Mouse (Mus musculus) kidney, adult 18-20 months (tissue): ENCODE measurements around the gene Dnaja3.

Experiments
- DNase-seq: peaks from one replicate; pipeline ENCODE4 v3.0.0; 2021

Gene Dnaja3

GRCm38 (mm10) chr16:4639831-4640237 is at the start of gene Dnaja3, which contains the start of gene Vasn:
TSS of gene Dnaja3 (plus strand) at chr16:4639989.
TSS of gene Vasn (plus strand) at chr16:4639941.
- DNase-seq: peak; percentile 93

GRCm38 (mm10) chr16:4590236-4590635 is 49.6 kb upstream of the Dnaja3 start:
- no peak for DNase-seq

GRCm38 (mm10) chr16:4592909-4593875 is 46.6 kb upstream of the Dnaja3 start:
- DNase-seq: peak; percentile 81

- DNase-seq: peak; percentile 81
Observed at GRCm38 (mm10) chr16:4593971-4594813, 45.6 kb upstream of the Dnaja3 start, which contains the start of gene Glis2. TSS of gene Glis2 (plus strand) at chr16:4594713.

GRCm38 (mm10) chr16:4594814-4595526 is 44.8 kb upstream of the Dnaja3 start:
- no peak for DNase-seq

GRCm38 (mm10) chr16:4595527-4595963 is 44.2 kb upstream of the Dnaja3 start:
- peak; percentile 84 for DNase-seq

GRCm38 (mm10) chr16:4596141-4596728 is 43.6 kb upstream of the Dnaja3 start:
- DNase-seq: no peak

- no peak for DNase-seq
Observed at GRCm38 (mm10) chr16:4596836-4597235, 43.0 kb upstream of the Dnaja3 start.

GRCm38 (mm10) chr16:4597296-4597695 is 42.5 kb upstream of the Dnaja3 start:
- peak; percentile 18 for DNase-seq

- DNase-seq: peak; percentile 8
Observed at GRCm38 (mm10) chr16:4598041-4598440, 41.7 kb upstream of the Dnaja3 start.

- peak; percentile 36 for DNase-seq
Observed at GRCm38 (mm10) chr16:4598891-4599543, 40.8 kb upstream of the Dnaja3 start.

GRCm38 (mm10) chr16:4599616-4600015 is 40.2 kb upstream of the Dnaja3 start:
- no peak for DNase-seq

- DNase-seq: peak; percentile 83
Observed at GRCm38 (mm10) chr16:4600701-4601310, 39.0 kb upstream of the Dnaja3 start.

GRCm38 (mm10) chr16:4602189-4602588 is 37.6 kb upstream of the Dnaja3 start:
- DNase-seq: peak; percentile 88

- DNase-seq: peak; percentile 78
Observed at GRCm38 (mm10) chr16:4602766-4603452, 36.9 kb upstream of the Dnaja3 start.

- DNase-seq: no peak
Observed at GRCm38 (mm10) chr16:4603453-4603837, 36.3 kb upstream of the Dnaja3 start.

GRCm38 (mm10) chr16:4604293-4604837 is 35.4 kb upstream of the Dnaja3 start:
- peak; percentile 59 for DNase-seq

- DNase-seq: peak; percentile 41
Observed at GRCm38 (mm10) chr16:4605514-4606131, 34.2 kb upstream of the Dnaja3 start.

GRCm38 (mm10) chr16:4606431-4607084 is 33.2 kb upstream of the Dnaja3 start:
- peak; percentile 78 for DNase-seq
